Mouse (Mus musculus): ENCODE measurements at regions not wholly inside any gene's neighbourhood (a gene's known extent, or its start where the extent isn't known, plus 50 kb on each side); places are given as distances from the start of the nearest gene placed in this dataset.

DNA sequence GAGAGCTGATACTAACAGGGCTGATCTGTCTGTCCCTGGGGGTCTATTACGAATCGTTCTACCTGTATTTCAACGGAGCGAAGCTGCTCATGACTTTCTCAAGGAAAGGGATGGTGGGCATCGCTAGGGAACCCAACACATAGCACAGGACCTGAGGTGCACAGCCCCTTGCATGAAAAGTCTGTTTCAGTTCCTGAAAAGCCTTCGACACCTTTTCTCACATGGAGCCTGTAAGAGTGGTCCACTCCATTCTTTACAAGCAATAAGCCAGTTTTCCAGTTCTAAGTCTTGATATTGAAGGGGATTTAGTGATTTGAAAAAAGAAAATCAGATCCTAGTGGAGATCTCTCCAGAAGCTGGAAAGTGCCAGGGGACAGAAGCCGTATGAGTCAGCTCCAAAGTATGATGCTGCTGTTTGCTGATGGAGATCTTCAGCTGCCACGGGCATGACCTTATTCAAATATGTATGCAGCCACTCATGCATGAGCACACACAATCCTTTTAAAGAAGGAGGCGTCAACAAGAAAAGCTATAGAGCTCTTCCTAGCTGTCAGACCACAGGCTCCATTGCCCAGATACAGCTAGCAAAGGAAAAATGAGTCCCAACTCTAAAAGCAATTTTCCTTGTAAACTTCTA lies 95.5 kb upstream of the 1700016C15Rik start:
- no peak for DNase-seq
- no peaks in the 10 kb centered on the region for H3K27me3 ChIP-seq (ENCODE audit: control insufficient read depth, insufficient read depth, low read length)
- no peak overlapping the region for H3K27ac ChIP-seq (ENCODE audit: control insufficient read depth, insufficient read depth, low read length)
- no peak overlapping the region for H3K4me3 ChIP-seq (ENCODE audit: control insufficient read depth, insufficient read depth, low read length)
- H3K4me1 ChIP-seq (replicated peaks; ENCODE audit: control insufficient read depth, insufficient read depth, low read length): peaks cover 7% of the 10 kb centered on the region
- no peak for TF ChIP-seq POLR2A (IDR thresholded peaks at IDR 0.05; ENCODE audit: control insufficient read depth, extremely low read depth, insufficient read depth, low read length, poor library complexity)
- TF ChIP-seq CTCF (IDR thresholded peaks at IDR 0.05; ENCODE audit: borderline replicate concordance, control insufficient read depth, extremely low read depth, insufficient read depth, low read length, poor library complexity): no peak
- 94% methylated on average over 9 of the region's 9 CpGs for WGBS
- no peaks in the 10 kb centered on the region for H3K36me3 ChIP-seq (ENCODE audit: control insufficient read depth, insufficient read depth, low read length)

GRCm38 (mm10) chr1:177637061-177637460 lies 92.6 kb upstream of the 1700016C15Rik start:
- no peak overlapping the region for H3K27ac ChIP-seq (ENCODE audit: control insufficient read depth, insufficient read depth, low read length)
- WGBS: 93% methylated on average over 9 of the region's 9 CpGs
- H3K27me3 ChIP-seq (ENCODE audit: control insufficient read depth, insufficient read depth, low read length): no peaks in the 10 kb centered on the region
- H3K4me1 ChIP-seq (replicated peaks; ENCODE audit: control insufficient read depth, insufficient read depth, low read length): peaks cover 16% of the 10 kb centered on the region
- no peaks in the 10 kb centered on the region for H3K36me3 ChIP-seq (ENCODE audit: control insufficient read depth, insufficient read depth, low read length)
- no peak overlapping the region for H3K4me3 ChIP-seq (ENCODE audit: control insufficient read depth, insufficient read depth, low read length)
- DNase-seq: no peak
- TF ChIP-seq POLR2A (IDR thresholded peaks at IDR 0.05; ENCODE audit: control insufficient read depth, extremely low read depth, insufficient read depth, low read length, poor library complexity) (no peak), CTCF (IDR thresholded peaks at IDR 0.05; ENCODE audit: borderline replicate concordance, control insufficient read depth, extremely low read depth, insufficient read depth, low read length, poor library complexity) (no peak)

- Histone ChIP-seq H3K27ac (ENCODE audit: control insufficient read depth, insufficient read depth, low read length) (no peak overlapping the region), H3K4me3 (ENCODE audit: control insufficient read depth, insufficient read depth, low read length) (no peak overlapping the region), H3K4me1 (replicated peaks; ENCODE audit: control insufficient read depth, insufficient read depth, low read length) (peaks cover 16% of the 10 kb centered on the region), H3K27me3 (ENCODE audit: control insufficient read depth, insufficient read depth, low read length) (no peaks in the 10 kb centered on the region), H3K36me3 (ENCODE audit: control insufficient read depth, insufficient read depth, low read length) (no peaks in the 10 kb centered on the region)
- WGBS: 90% methylated on average over 10 of the region's 10 CpGs
- DNase-seq: no peak
- TF ChIP-seq POLR2A (IDR thresholded peaks at IDR 0.05; ENCODE audit: control insufficient read depth, extremely low read depth, insufficient read depth, low read length, poor library complexity): no peak
- no peak for TF ChIP-seq CTCF (IDR thresholded peaks at IDR 0.05; ENCODE audit: borderline replicate concordance, control insufficient read depth, extremely low read depth, insufficient read depth, low read length, poor library complexity)
Observed at GRCm38 (mm10) chr1:177638381-177638780, 91.2 kb upstream of the 1700016C15Rik start.

DNA sequence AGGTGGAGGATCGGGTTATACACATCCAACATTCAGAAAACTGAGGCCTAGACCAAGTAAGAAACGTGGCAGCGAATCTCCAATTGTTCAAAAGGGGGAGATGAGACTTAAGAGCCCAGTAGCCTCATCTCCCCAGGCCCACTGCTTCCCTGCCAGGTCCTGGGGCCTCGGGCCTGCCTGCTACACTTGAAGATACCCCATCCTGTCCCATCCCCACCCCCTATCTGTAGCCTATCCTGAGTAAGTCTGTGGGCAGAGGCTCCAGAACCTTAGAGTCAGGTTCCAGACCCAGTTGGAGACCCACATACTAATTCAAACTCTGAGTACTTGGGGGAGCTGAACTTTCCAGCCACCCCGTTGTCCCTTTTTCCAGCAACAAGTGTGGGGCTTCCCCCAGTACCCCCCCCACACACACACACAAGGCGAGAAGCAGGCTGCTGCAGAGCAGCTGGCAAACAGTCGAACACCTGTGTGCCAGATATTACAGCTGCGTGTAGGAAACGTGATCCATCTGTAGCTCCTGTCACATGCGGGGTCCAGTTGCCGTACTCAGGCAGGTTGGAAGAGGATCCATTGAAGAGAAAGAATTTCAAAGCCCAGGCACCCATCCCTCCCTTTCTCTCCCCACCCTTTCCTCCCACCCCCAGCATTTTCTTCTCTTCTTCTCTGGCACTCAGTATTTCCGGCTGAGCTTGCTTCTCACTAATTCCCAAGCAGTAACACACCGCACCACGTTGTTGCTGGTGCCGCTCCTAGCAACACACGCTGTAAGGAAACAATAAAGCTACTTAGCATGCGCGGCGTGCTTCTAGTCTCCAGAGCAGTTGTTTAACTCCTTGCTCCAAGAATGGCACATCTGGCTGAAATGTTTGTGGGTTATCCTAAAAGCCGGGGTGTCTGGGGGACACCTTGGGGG lies 89.4 kb upstream of the 1700016C15Rik start:
- Histone ChIP-seq H3K27ac (ENCODE audit: control insufficient read depth, insufficient read depth, low read length) (no peak overlapping the region), H3K36me3 (ENCODE audit: control insufficient read depth, insufficient read depth, low read length) (no peaks in the 10 kb centered on the region), H3K4me1 (replicated peaks; ENCODE audit: control insufficient read depth, insufficient read depth, low read length) (peaks cover 19% of the 10 kb centered on the region), H3K4me3 (ENCODE audit: control insufficient read depth, insufficient read depth, low read length) (no peak overlapping the region), H3K27me3 (ENCODE audit: control insufficient read depth, insufficient read depth, low read length) (no peaks in the 10 kb centered on the region)
- no peak for TF ChIP-seq POLR2A (IDR thresholded peaks at IDR 0.05; ENCODE audit: control insufficient read depth, extremely low read depth, insufficient read depth, low read length, poor library complexity)
- TF ChIP-seq CTCF (IDR thresholded peaks at IDR 0.05; ENCODE audit: borderline replicate concordance, control insufficient read depth, extremely low read depth, insufficient read depth, low read length, poor library complexity): no peak
- WGBS: 68% methylated on average over 20 of the region's 20 CpGs
- peak; percentile 20 for DNase-seq

- Histone ChIP-seq H3K27me3 (ENCODE audit: control insufficient read depth, insufficient read depth, low read length) (no peaks in the 10 kb centered on the region), H3K36me3 (ENCODE audit: control insufficient read depth, insufficient read depth, low read length) (no peaks in the 10 kb centered on the region), H3K4me1 (replicated peaks; ENCODE audit: control insufficient read depth, insufficient read depth, low read length) (peaks cover 12% of the 10 kb centered on the region), H3K4me3 (ENCODE audit: control insufficient read depth, insufficient read depth, low read length) (no peak overlapping the region), H3K27ac (ENCODE audit: control insufficient read depth, insufficient read depth, low read length) (no peak overlapping the region)
- 92% methylated on average over 10 of the region's 10 CpGs for WGBS
- no peak for DNase-seq
- no peak for TF ChIP-seq CTCF (IDR thresholded peaks at IDR 0.05; ENCODE audit: borderline replicate concordance, control insufficient read depth, extremely low read depth, insufficient read depth, low read length, poor library complexity)
- TF ChIP-seq POLR2A (IDR thresholded peaks at IDR 0.05; ENCODE audit: control insufficient read depth, extremely low read depth, insufficient read depth, low read length, poor library complexity): no peak
Observed at GRCm38 (mm10) chr1:177642712-177643467, 86.7 kb upstream of the 1700016C15Rik start.

DNA sequence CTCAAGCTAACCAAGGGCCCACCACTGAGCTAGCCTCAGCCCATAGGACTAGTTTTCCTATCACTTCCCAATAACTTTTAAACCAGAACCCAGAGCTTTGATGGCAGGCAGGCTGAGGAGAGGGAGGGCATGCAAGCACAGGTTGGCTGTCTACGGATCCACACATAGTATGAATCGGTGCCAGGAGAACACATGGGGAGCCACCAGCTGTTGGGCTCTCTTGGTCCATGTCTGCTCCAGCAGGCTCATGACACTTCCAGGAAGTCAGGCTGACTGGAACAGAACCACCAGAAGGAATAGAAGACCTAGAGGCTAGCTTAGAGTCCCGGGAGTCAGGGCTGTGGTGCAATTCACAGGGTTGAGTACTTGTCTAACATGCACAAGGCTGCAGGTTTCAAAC lies 86.0 kb upstream of the 1700016C15Rik start:
- peaks cover 12% of the 10 kb centered on the region for H3K4me1 ChIP-seq (replicated peaks; ENCODE audit: control insufficient read depth, insufficient read depth, low read length)

More for the DNA sequence above, 86.0 kb upstream of the 1700016C15Rik start:
- Histone ChIP-seq H3K4me3 (ENCODE audit: control insufficient read depth, insufficient read depth, low read length) (no peak overlapping the region), H3K27me3 (ENCODE audit: control insufficient read depth, insufficient read depth, low read length) (no peaks in the 10 kb centered on the region), H3K36me3 (ENCODE audit: control insufficient read depth, insufficient read depth, low read length) (no peaks in the 10 kb centered on the region), H3K27ac (ENCODE audit: control insufficient read depth, insufficient read depth, low read length) (no peak overlapping the region)
- DNase-seq: no peak
- WGBS: over 99% methylated on average over 3 of the region's 3 CpGs
- TF ChIP-seq POLR2A (IDR thresholded peaks at IDR 0.05; ENCODE audit: control insufficient read depth, extremely low read depth, insufficient read depth, low read length, poor library complexity) (no peak), CTCF (IDR thresholded peaks at IDR 0.05; ENCODE audit: borderline replicate concordance, control insufficient read depth, extremely low read depth, insufficient read depth, low read length, poor library complexity) (no peak)
